Mouse (Mus musculus) hindbrain, embryonic 15.5 days (tissue): ENCODE data around the gene Cachd1. TPM values are rescaled to one million over a fixed set of nuclear protein-coding genes. Genes with fewer than 3 reads are reported as not detected.

Source experiments
- ATAC-seq: fragments of 200-750 bp; cut with Nextera tagmentation; 2 replicates; pipeline ENCODE4 v1.8.0; 2017; ENCODE audit warnings: low read depth, moderate number of reproducible peaks, moderate TSS enrichment; ENCODE audit not compliant: low FRiP score
- H3K27ac ChIP-seq: fragments of 300-500 bp; sonication (generic); replicated peaks from 2 replicates; pipeline ENCODE4 v1.5.1; 2015; ENCODE audit warnings: mild to moderate bottlenecking, inconsistent platforms
- H3K27me3 ChIP-seq: fragments of 300-500 bp; sonication (generic); 2 replicates; pipeline ENCODE4 v1.6.1; 2015; ENCODE audit warnings: control low read depth, inconsistent platforms
- H3K36me3 ChIP-seq: fragments of 300-500 bp; sonication (generic); 2 replicates; pipeline ENCODE4 v1.6.1; 2015; ENCODE audit warnings: control low read depth, inconsistent platforms
- H3K4me1 ChIP-seq: fragments of 300-500 bp; sonication (generic); replicated peaks from 2 replicates; pipeline ENCODE4 v1.6.1; 2015; ENCODE audit warnings: control low read depth, inconsistent platforms
- H3K4me2 ChIP-seq: fragments of 300-500 bp; sonication (generic); 2 replicates; pipeline ENCODE4 v1.6.1; 2015; ENCODE audit warnings: moderate library complexity, mild to moderate bottlenecking, inconsistent platforms
- H3K4me3 ChIP-seq: fragments of 300-500 bp; sonication (generic); 2 replicates; pipeline ENCODE4 v1.5.1; 2015; ENCODE audit warnings: mild to moderate bottlenecking, inconsistent platforms
- H3K9ac ChIP-seq: fragments of 300-500 bp; sonication (generic); 2 replicates; pipeline ENCODE4 v1.6.1; 2015; ENCODE audit warnings: inconsistent platforms
- H3K9me3 ChIP-seq: fragments of 300-500 bp; sonication (generic); 2 replicates; pipeline ENCODE4 v1.6.1; 2016; ENCODE audit warnings: control low read depth, inconsistent platforms
- WGBS: fragments of 180-500 bp; shearing (Covaris S2); methylation state at CpG from one replicate; pipeline ENCODE4 v1.1.7; 2015; 5-methylcytosine and 5-hydroxymethylcytosine counted together
- polyA plus RNA-seq: library from polyadenylated mRNA; unstranded; fragments of >200 nt; fragmentation: Nextera tagmentation; extraction: Ambion mirVana; gene quantifications from 2 replicates; pipeline ENCODE4 v1.2.1, GENCODE M21; 2015

Cachd1 gene
- polyA plus RNA-seq, 1 experiment from 2014 or later: 21.9 TPM

DNA sequence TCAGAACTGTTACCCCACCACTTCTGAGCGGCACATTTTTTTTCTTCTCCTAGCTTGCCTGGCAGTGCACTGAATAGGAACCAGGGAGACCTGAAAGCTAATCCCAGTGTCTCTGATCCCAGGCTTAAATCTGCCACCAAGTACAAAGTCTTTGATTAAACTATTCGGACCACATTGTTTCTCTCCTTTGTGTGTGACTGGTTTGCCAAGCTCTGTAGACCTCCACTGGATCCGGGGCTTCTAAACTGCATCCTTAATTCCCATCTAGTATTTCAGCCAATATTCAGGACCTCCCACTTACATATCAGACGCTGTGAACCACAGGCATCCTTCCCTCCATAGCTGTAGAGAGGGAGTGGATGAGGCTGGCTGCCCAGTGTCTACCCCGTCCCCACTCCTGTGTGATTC lies 231.9 kb downstream of the Cachd1 start:
- Histone ChIP-seq H3K9me3 (no peaks in the 10 kb centered on the region), H3K9ac (no peak overlapping the region), H3K4me2 (no peak overlapping the region), H3K36me3 (no peaks in the 10 kb centered on the region), H3K4me1 (no peaks in the 10 kb centered on the region), H3K27ac (no peak overlapping the region), H3K4me3 (no peak overlapping the region), H3K27me3 (no peaks in the 10 kb centered on the region)
- 50% methylated on average over 5 of the region's 5 CpGs for WGBS
- no peak for ATAC-seq

DNA sequence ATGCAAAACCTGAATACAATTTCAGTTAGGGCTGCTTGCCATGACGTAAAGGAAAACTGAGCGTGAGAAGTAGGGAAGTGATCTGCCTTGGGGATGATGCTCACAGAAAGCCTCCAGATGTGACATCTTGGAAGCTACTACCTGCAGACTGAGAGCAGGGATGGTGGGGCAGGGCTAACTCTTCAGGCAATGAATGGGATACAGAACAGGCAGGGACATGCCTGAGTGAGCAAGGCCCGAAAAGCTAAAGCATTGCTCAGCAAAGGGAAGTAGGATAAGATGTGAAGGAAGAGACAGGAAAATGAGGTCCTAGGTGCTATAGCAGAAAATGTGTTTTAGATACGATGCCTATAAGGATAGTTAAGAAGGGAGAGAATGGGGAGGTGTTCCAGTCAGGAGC lies 232.6 kb downstream of the Cachd1 start:
- Histone ChIP-seq H3K36me3 (no peaks in the 10 kb centered on the region), H3K27me3 (no peaks in the 10 kb centered on the region), H3K9me3 (no peaks in the 10 kb centered on the region), H3K4me2 (no peak overlapping the region), H3K9ac (no peak overlapping the region), H3K27ac (no peak overlapping the region), H3K4me1 (no peaks in the 10 kb centered on the region), H3K4me3 (no peak overlapping the region)
- ATAC-seq: no peak
- WGBS: 89% methylated on average over 4 of the region's 4 CpGs

DNA sequence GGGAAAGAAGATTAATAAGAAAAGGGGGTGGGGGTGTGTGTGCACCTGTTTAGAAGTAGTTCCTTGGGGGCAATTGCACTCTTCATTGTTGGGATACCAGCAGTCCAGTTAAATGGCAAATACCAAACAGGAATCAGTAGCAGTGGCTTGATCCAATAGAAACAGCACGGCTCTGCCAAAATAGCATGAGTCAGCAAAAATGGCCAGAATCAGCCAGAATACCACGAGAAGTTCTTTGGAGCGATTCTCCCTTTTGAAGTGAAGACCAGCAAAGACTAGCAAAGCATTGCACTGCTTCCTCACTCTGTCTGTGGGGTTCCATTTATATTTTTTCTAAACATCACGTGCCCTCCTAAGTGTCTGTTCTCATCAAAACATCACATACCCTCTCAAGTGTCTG lies 241.3 kb downstream of the Cachd1 start:
- no peaks in the 10 kb centered on the region for H3K4me1 ChIP-seq
- no peaks in the 10 kb centered on the region for H3K27me3 ChIP-seq
- H3K9me3 ChIP-seq: no peaks in the 10 kb centered on the region
- WGBS: 97% methylated on average over 4 of the region's 4 CpGs
- no peak overlapping the region for H3K9ac ChIP-seq
- H3K4me2 ChIP-seq: no peak overlapping the region
- H3K27ac ChIP-seq: no peak overlapping the region
- no peaks in the 10 kb centered on the region for H3K36me3 ChIP-seq
- H3K4me3 ChIP-seq: no peak overlapping the region
- no peak for ATAC-seq

DNA sequence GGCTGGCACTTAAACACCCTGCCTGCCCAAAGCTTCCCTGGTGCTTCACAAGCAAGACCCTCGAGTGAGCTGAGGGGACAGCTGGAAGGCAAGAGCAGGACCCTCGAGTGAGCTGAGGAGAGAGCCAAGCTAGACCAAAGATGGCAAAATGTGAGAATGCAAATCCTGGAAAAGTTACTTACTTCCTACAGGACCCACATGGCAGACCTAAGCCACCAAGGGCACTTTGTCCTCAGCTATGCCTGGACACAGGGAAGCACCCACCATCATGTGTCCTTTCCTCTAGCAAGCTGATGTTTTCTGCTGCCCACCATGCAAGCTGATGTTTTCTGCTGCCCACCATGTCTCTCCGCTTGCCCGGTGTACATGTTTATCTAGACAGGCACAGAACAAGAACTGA lies 244.1 kb downstream of the Cachd1 start, which contains the start of gene Gm10577:
Gm10577 (minus strand) TSS at position 101 of the 400 bp plus-strand sequence.
- Histone ChIP-seq H3K4me1 (no peaks in the 10 kb centered on the region), H3K4me3 (no peak within 1 kb of the TSS)

DNA sequence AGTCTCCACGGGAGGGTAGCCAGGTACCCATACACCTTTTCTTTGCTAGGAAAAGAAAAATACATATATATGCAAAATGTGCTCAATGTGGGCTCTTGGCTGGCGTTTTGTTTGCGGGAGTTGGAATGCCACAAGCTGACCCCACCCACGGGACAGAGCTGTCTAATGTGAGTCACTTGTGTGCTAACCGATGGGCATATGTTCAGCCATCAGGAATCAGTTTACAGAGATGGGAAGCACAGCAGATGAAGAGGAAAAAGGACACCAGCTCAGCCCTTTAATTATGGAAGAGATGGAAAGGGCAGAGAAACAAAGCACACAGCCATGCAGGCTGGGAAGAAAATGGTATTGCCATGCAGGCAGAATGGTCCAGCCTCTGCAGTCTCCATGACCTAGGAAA lies 250.1 kb downstream of the Cachd1 start:
- Histone ChIP-seq H3K9ac (no peak overlapping the region), H3K4me1 (no peaks in the 10 kb centered on the region), H3K4me3 (no peak overlapping the region), H3K4me2 (no peak overlapping the region), H3K27me3 (no peaks in the 10 kb centered on the region), H3K9me3 (no peaks in the 10 kb centered on the region), H3K36me3 (no peaks in the 10 kb centered on the region), H3K27ac (no peak overlapping the region)
- 75% methylated on average over 5 of the region's 5 CpGs for WGBS
- ATAC-seq: no peak

More for the DNA sequence above, 244.1 kb downstream of the Cachd1 start, which contains the start of gene Gm10577:
- WGBS: 77% methylated on average over 4 of the region's 4 CpGs
- Histone ChIP-seq H3K9me3 (no peaks in the 10 kb centered on the region), H3K4me2 (no peak within 1 kb of the TSS), H3K27me3 (no peaks in the 10 kb centered on the region), H3K27ac (no peak within 1 kb of the TSS), H3K36me3 (no peaks in the 10 kb centered on the region), H3K9ac (no peak within 1 kb of the TSS)
- no peak for ATAC-seq

DNA sequence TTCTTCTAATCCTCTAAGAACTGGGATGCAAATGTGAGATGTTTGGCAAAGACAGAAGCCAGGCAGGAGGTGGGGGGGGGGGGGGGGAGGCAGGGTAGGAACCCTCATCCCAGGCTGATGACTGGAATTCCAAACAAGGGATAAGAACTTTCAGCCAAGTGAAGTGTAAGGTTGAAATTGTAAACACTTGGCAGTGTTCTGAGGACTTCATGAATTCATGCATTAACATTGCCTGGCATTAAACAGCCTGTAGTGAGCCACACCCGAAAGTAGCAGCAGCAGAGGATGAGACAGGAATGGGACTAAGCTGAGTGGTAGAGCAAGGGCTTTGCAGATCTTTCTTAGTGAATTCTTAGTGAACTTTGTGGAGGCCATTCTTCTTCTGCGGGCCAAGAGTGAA lies 250.5 kb downstream of the Cachd1 start:
- 83% methylated on average over 2 of the region's 2 CpGs for WGBS
- no peak overlapping the region for H3K4me2 ChIP-seq
- H3K4me1 ChIP-seq: no peaks in the 10 kb centered on the region
- no peaks in the 10 kb centered on the region for H3K27me3 ChIP-seq
- no peak overlapping the region for H3K9ac ChIP-seq
- no peak for ATAC-seq
- no peaks in the 10 kb centered on the region for H3K9me3 ChIP-seq
- H3K36me3 ChIP-seq: no peaks in the 10 kb centered on the region
- H3K27ac ChIP-seq: no peak overlapping the region
- H3K4me3 ChIP-seq: no peak overlapping the region

DNA sequence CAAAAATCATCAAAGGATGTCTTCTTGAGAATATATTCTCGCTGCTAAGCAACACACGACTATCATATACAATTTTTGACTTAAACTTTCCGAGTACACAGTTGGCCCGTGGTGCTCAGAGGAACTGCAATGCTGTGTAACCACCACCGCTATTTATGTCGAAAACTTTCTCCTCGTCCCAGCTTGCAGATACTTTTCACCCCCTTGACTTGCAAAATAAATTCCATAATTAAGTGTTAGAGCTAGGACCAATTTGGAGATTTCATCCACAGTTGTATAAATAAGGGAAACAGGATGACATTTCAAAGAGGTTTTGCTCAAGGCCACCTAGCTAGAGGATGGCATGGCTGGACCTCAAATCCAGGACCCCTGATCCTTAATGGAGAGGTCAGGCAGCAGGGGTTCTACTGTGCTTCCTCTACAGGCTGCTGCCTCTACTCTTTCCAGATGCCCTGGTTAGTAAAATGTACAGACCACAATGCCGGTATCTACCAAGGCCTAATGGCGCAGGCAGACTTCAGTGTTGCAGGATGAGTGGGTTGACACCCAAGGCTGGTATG lies 251.5 kb downstream of the Cachd1 start:
- H3K36me3 ChIP-seq: no peaks in the 10 kb centered on the region
- no peak overlapping the region for H3K9ac ChIP-seq
- no peaks in the 10 kb centered on the region for H3K9me3 ChIP-seq
- no peak for ATAC-seq
- 96% methylated on average over 9 of the region's 9 CpGs for WGBS
- H3K27me3 ChIP-seq: no peaks in the 10 kb centered on the region
- no peak overlapping the region for H3K27ac ChIP-seq
- H3K4me3 ChIP-seq: no peak overlapping the region
- no peaks in the 10 kb centered on the region for H3K4me1 ChIP-seq
- H3K4me2 ChIP-seq: no peak overlapping the region

DNA sequence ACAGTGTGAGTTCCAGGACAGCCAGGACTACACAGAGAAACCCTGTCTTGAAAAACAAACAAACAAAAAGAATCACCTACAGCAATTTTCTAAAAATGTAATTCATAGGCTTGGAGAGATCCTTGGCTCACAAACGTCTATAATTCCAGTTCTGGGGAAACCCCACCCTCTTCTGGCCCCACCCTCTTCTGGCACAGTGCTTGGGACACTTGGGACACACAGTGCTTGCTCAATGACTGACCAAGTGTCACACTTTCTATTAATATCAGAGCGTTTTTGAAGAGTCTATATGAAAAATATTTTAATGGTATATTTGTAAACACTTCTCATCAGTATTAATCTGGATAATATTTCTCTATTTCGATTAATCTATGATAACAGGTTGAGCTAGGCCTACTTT lies 256.6 kb downstream of the Cachd1 start:
- Histone ChIP-seq H3K27ac (no peak overlapping the region), H3K27me3 (no peaks in the 10 kb centered on the region), H3K4me2 (no peak overlapping the region), H3K36me3 (no peaks in the 10 kb centered on the region), H3K9ac (no peak overlapping the region), H3K4me1 (no peaks in the 10 kb centered on the region), H3K4me3 (no peak overlapping the region), H3K9me3 (no peaks in the 10 kb centered on the region)
- WGBS: 83% methylated on average over 3 of the region's 3 CpGs
- ATAC-seq: no peak

DNA sequence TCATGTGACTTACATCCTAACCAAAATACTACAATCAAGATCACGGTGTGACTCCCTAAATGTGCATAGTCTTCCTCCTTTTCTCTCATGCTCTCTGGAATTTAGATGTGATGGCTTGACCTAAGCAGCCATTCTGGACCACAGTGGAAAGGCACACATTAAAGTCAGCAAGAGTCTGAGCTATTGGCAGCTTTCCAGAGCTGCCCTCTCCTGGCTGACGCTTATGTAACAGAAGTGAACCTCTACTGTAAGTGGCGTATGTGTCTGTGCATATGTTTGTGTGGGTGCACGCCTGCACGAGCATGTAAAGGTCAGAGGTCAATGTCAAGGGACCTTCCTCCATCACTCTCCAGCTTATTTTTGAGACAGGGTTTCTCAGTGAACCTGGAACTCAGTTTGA lies 258.7 kb downstream of the Cachd1 start:
- H3K4me3 ChIP-seq: no peak overlapping the region
- WGBS: 76% methylated on average over 5 of the region's 5 CpGs
- H3K4me1 ChIP-seq: no peaks in the 10 kb centered on the region
- H3K4me2 ChIP-seq: no peak overlapping the region
- no peak overlapping the region for H3K27ac ChIP-seq
- H3K27me3 ChIP-seq: no peaks in the 10 kb centered on the region
- ATAC-seq: no peak
- H3K36me3 ChIP-seq: no peaks in the 10 kb centered on the region
- no peak overlapping the region for H3K9ac ChIP-seq
- no peaks in the 10 kb centered on the region for H3K9me3 ChIP-seq

DNA sequence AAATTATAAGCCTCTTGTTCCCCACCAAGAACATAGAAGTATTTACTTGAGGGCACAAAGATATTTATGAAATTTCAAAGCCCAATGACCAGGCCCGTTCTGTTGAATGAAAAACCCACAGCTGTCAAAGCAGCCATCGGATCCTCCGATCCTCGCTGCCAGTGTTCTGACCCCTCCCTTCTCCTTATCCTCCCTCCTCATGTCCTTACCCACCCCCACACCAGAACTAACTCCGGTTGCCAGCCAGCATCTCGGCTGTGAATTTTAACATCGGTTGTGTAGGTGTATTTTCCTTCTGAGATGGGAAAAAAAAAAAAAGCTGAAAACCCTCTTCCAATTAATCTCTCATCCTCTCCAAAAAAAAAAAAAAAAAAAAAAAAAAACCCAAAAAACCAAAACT lies 260.7 kb downstream of the Cachd1 start:
- no peak overlapping the region for H3K9ac ChIP-seq
- no peak overlapping the region for H3K4me2 ChIP-seq
- H3K4me3 ChIP-seq: no peak overlapping the region
- WGBS: 56% methylated on average over 7 of the region's 7 CpGs
- H3K4me1 ChIP-seq: no peaks in the 10 kb centered on the region
- no peaks in the 10 kb centered on the region for H3K27me3 ChIP-seq
- ATAC-seq: no peak
- H3K9me3 ChIP-seq: no peaks in the 10 kb centered on the region
- no peak overlapping the region for H3K27ac ChIP-seq
- H3K36me3 ChIP-seq: no peaks in the 10 kb centered on the region

DNA sequence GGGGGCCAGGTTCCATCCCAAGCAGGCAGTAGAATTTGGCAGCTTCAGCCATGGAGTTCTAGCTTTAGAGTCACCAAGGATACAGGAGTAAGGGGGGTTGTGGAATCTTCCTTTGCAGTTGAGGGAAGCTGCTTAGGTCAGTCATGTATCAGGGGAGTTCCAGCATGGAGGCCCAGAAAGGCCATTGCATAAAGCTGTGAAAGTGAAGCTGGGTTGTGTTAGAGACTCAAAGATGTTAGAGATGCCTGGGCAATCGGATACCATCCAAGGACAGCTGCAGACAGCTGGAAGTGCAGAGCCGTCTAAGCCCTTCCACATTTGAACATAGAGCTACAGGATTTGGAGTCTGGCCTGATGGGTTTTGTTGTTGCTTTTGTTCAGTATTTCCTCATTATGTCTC lies 267.2 kb downstream of the Cachd1 start:
- H3K9ac ChIP-seq: no peak overlapping the region
- WGBS: 86% methylated on average over 2 of the region's 2 CpGs
- ATAC-seq: no peak

DNA sequence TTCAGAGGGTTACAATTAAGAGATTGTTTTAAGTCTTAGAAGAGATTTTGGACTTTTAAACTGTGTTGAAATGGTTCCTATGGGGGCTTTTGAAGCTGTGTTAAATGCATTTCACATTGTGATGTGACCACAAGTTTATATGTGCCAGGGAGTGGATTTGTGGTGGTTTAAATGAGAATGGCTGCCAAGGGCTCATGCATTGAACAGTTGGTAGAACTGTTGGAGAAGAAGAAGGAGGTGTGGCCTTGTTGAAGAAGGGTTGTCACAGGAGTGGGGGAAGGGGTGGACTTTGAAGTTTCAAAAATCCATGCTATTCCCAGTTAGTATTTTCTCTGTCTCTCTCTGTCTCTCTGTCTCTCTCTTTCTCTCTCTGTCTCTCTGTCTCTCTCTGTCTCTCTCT lies 267.7 kb downstream of the Cachd1 start:
- H3K27me3 ChIP-seq: no peaks in the 10 kb centered on the region
- no peak for ATAC-seq
- H3K27ac ChIP-seq: no peak overlapping the region
- no peaks in the 10 kb centered on the region for H3K4me1 ChIP-seq
- no peak overlapping the region for H3K4me3 ChIP-seq
- no peaks in the 10 kb centered on the region for H3K36me3 ChIP-seq
- no peaks in the 10 kb centered on the region for H3K9me3 ChIP-seq
- no peak overlapping the region for H3K4me2 ChIP-seq
- no peak overlapping the region for H3K9ac ChIP-seq

More for the DNA sequence above, 267.2 kb downstream of the Cachd1 start:
- no peaks in the 10 kb centered on the region for H3K27me3 ChIP-seq
- H3K36me3 ChIP-seq: no peaks in the 10 kb centered on the region
- no peak overlapping the region for H3K27ac ChIP-seq
- H3K4me2 ChIP-seq: no peak overlapping the region
- H3K4me1 ChIP-seq: no peaks in the 10 kb centered on the region
- H3K4me3 ChIP-seq: no peak overlapping the region
- H3K9me3 ChIP-seq: no peaks in the 10 kb centered on the region

DNA sequence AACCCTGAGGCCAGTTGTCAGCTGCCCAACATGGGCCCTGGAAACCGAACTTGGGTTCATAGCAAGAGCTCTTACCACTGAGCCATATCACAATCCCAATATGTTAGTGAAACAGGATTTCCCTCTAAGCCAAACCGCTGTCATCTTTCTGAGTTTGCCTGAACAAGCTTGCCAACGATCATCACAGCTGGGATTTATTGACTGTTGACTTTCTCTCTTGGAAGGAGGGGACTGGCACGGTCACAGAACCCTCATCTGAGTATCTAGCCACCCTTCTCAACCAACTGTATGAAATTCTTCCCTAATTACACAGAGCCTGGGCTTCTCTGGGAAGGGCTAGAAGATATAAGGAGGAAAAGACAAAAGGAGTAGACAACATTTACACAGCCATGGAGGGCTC lies 270.1 kb downstream of the Cachd1 start:
- 83% methylated on average over 4 of the region's 4 CpGs for WGBS
- ATAC-seq: no peak
- no peak overlapping the region for H3K4me2 ChIP-seq
- no peaks in the 10 kb centered on the region for H3K9me3 ChIP-seq
- H3K9ac ChIP-seq: no peak overlapping the region
- H3K27ac ChIP-seq: no peak overlapping the region
- H3K4me1 ChIP-seq: no peaks in the 10 kb centered on the region
- no peaks in the 10 kb centered on the region for H3K36me3 ChIP-seq
- H3K27me3 ChIP-seq: no peaks in the 10 kb centered on the region
- H3K4me3 ChIP-seq: no peak overlapping the region
